Mouse (Mus musculus) liver, postnatal 0 days (tissue): ENCODE measurements around the gene Cfap43.
A peak's percentile ranks its signal among the peaks of the same experiment; 100 is the strongest.

Source experiments
- CTCF ChIP-seq: sonication (generic); IDR thresholded peaks from 2 replicates; pipeline ENCODE4 v1.5.1; 2016; ENCODE audit warnings: antibody characterized with exemption, low read depth
- EP300 ChIP-seq: IDR thresholded peaks from 2 replicates; pipeline ENCODE4 v1.6.1; 2016; ENCODE audit warnings: antibody characterized with exemption, low read depth, mild to moderate bottlenecking

- TF ChIP-seq CTCF (peak; percentile 100), EP300 (no peak)
These were observed 36.8 kb downstream of the Cfap43 start for GRCm38 (mm10) chr19:47882151-47882881.
